Mouse (Mus musculus) ES-E14 (cell line): Measurements from ENCODE around the gene Trim56. TPM values are rescaled to one million over a fixed set of nuclear protein-coding genes. Genes with fewer than 3 reads are reported as not detected.

ENCODE experiments used
- DNase-seq: peaks from one replicate; pipeline ENCODE4 v3.0.0-alpha.2; 2013; ENCODE audit warnings: low read depth, low spot score
- H3K27ac ChIP-seq: 2 replicates; pipeline ENCODE4 v1.5.1; 2012; ENCODE audit warnings: low read depth, mild to moderate bottlenecking, low read length, moderate library complexity, mixed read lengths; ENCODE audit not compliant: poor library complexity, insufficient read depth, severe bottlenecking
- H3K36me3 ChIP-seq: 2 replicates; pipeline ENCODE4 v1.6.1; 2012; ENCODE audit warnings: mild to moderate bottlenecking, low read length, moderate library complexity, mixed read lengths; ENCODE audit not compliant: control insufficient read depth, poor library complexity, insufficient read depth, severe bottlenecking
- H3K4me1 ChIP-seq, 2 experiments: fragments of 150-350 bp in 1 of 2; sonication (generic) in 1 of 2; 2 replicates each; pipeline ENCODE4 v1.6.1; 2012; ENCODE audit warnings: low read length in 2 of 2, mild to moderate bottlenecking in 1 of 2, mixed read lengths in 1 of 2; ENCODE audit not compliant: control insufficient read depth in 2 of 2, insufficient read depth in 2 of 2, poor library complexity in 1 of 2
- H3K4me3 ChIP-seq, 2 experiments: fragments of 150-350 bp in 1 of 2; sonication (generic) in 1 of 2; 2 replicates each; pipeline ENCODE4 v1.5.1; 2012; ENCODE audit warnings: low read length in 2 of 2, low read depth in 1 of 2, mild to moderate bottlenecking in 1 of 2, mixed read lengths in 1 of 2; ENCODE audit not compliant: insufficient read depth in 1 of 2, poor library complexity in 1 of 2, severe bottlenecking in 1 of 2
- H3K9ac ChIP-seq: 2 replicates; pipeline ENCODE4 v1.6.1; 2012; ENCODE audit warnings: low read depth, mild to moderate bottlenecking, low read length, mixed read lengths; ENCODE audit not compliant: poor library complexity, insufficient read depth, severe bottlenecking
- H3K9me3 ChIP-seq: fragments of 150-350 bp; sonication (generic); 2 replicates; pipeline ENCODE4 v1.6.1; 2012; ENCODE audit warnings: low read depth, mild to moderate bottlenecking, low read length; ENCODE audit not compliant: control insufficient read depth, insufficient read depth
- CHD2 ChIP-seq: IDR thresholded peaks from 2 replicates; pipeline ENCODE4 v1.6.1; 2014; ENCODE audit warnings: mild to moderate bottlenecking, low read depth, low read length, inconsistent platforms
- HCFC1 ChIP-seq: IDR thresholded peaks from 2 replicates; pipeline ENCODE4 v1.6.1; 2012; ENCODE audit warnings: low read length, inconsistent platforms, borderline replicate concordance; ENCODE audit not compliant: insufficient read depth
- MAFK ChIP-seq: IDR thresholded peaks from 2 replicates; pipeline ENCODE4 v1.6.1; 2014; ENCODE audit warnings: mild to moderate bottlenecking, low read depth, low read length, inconsistent platforms; ENCODE audit not compliant: insufficient read depth
- ZC3H11A ChIP-seq: IDR thresholded peaks from 2 replicates; pipeline ENCODE4 v1.6.1; 2012; ENCODE audit warnings: low read depth, mild to moderate bottlenecking, inconsistent platforms, low read length, borderline replicate concordance
- ZNF384 ChIP-seq: IDR thresholded peaks from 2 replicates; pipeline ENCODE4 v1.6.1; 2012; ENCODE audit warnings: low read depth, low read length, inconsistent platforms
- in situ Hi-C, 2 experiments: fragments of 600-800 bp; cut with MboI; formaldehyde crosslinking; loops; one replicate each; pipeline ENCODE4 v1.15.1; 2025; ENCODE audit warnings: low sequenced_read_pairs in 2 of 2, inconsistent platforms in 1 of 2; ENCODE audit not compliant: unreplicated experiment in 2 of 2
- total RNA-seq: library from RNA; depleted of rRNA; stranded (reverse); fragments of 300-350 nt; gene quantifications from 2 replicates; pipeline ENCODE4 v1.2.3, GENCODE M21; 2012

Trim56 gene
- total RNA-seq, 1 experiment, result 5.3 TPM

DNA sequence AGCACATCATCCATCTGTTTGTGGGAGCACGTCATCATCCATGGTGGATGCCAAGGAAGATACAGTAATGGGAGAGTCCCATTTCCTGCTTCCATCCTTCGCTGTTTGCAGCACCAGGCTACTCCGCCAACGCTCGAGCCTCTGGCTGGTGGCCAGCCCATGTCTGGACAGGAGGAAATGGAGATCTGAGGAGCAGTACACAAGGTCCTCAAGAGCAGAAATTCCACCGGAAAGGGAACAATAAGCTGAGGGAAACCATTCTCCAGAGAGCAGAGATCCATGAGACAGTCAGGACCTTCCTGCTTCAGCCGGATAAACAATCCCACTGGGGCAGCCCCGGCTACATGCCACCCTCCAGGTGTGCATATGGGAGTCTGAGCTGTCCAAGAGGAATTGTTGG, 28.6 kb downstream of the Trim56 start:
- Histone ChIP-seq H3K9me3 (no peaks in the 10 kb centered on the region), H3K4me1 (peaks cover 5 to 16% of the 10 kb centered on the region in 2 experiments; a peak in 3 of 4 replicates), H3K9ac (no peak overlapping the region), H3K36me3 (peaks cover 3% of the 10 kb centered on the region; the same call in 1 of the 2 replicates), H3K27ac (no peak overlapping the region), H3K4me3 (no peak overlapping the region)
- TF ChIP-seq ZC3H11A, result no peak
- no peak for TF ChIP-seq MAFK
- no peak for TF ChIP-seq CHD2
- TF ChIP-seq HCFC1, result no peak
- no peak for TF ChIP-seq ZNF384
- no peak for DNase-seq
- in situ Hi-C loops, result no loop called here

DNA sequence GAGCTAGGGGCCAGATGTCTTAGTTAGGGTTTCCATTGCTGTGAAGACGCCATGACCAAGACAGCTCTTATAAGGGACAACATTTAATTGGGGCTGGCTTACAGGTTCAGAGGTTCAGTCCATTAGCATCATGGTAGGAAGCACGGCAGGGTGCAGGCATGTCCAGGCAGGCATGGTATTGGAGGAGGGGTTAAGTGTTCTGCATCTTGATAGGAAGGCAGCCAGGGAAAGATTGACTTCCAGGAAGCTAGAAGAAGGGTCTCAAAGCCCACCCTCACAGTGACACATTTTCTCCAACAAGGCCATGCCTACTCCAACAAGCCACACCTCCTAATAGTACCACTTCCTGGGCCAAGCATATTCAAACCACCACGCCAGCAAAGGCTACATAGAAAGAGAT, 30.3 kb downstream of the Trim56 start:
- in situ Hi-C loops, result no loop called here
- H3K27ac ChIP-seq, result peak overlapping the region; percentile 71
- DNase-seq, result no peak
- no peak overlapping the region for H3K4me3 ChIP-seq
- no peak overlapping the region for H3K9ac ChIP-seq
- H3K36me3 ChIP-seq, result peaks cover 3% of the 10 kb centered on the region; the same call in 1 of the 2 replicates
- no peaks in the 10 kb centered on the region for H3K9me3 ChIP-seq
- H3K4me1 ChIP-seq, result peaks cover 7 to 16% of the 10 kb centered on the region in 2 experiments; a peak in 3 of 4 replicates
- TF ChIP-seq ZC3H11A (no peak), ZNF384 (no peak), HCFC1 (no peak), MAFK (no peak)

DNA sequence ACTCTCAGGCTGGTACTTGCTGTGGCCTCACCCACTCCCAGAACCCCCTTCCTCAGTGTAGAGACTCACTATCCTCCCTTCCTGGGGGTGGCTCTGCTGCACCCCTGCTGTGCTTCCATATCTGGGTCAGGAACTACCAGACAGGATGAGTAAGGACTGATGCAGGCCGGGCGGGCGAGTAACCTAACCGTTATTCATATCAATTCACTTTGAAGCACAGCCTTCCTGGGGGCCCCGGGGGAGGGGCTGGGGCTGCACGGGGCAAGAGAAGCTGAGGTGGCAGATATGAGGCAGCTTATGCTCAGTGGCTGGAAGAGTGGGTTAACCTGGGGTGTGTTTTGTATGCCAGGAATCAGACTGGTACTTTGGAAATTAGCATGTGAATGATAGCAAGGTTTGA, 31.0 kb downstream of the Trim56 start:
- no peaks in the 10 kb centered on the region for H3K9me3 ChIP-seq
- no peak for DNase-seq
- peak overlapping the region; percentile 70 for H3K27ac ChIP-seq
- no peak for TF ChIP-seq ZC3H11A
- no peak for TF ChIP-seq MAFK
- peaks cover 8 to 22% of the 10 kb centered on the region in 2 experiments for H3K4me1 ChIP-seq
- in situ Hi-C loops, result no loop called here
- peaks cover 3% of the 10 kb centered on the region; the same call in 1 of the 2 replicates for H3K36me3 ChIP-seq
- H3K9ac ChIP-seq, result no peak overlapping the region
- H3K4me3 ChIP-seq, result no peak overlapping the region

DNA sequence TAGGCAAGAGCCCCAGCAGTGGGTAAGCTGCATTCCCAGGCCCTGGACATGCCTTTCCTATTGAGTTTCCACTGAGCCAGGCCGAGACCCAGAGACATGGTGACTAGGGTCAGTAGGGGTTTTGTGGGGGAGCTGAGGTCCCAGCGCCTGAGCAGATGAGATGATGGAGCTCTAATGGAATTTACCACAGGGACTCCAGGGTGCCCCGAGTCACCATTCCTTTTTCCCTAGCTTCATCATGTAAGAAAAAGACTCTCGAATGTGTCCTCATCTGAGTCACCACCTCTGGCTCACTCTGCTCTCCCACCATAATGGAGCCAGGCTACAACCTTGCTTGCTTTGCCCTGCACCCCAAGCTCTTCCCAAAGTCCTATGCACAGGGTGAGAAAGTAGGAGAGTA, 33.0 kb downstream of the Trim56 start:
- H3K9ac ChIP-seq, result no peak overlapping the region
- H3K4me1 ChIP-seq, result peaks cover 8 to 28% of the 10 kb centered on the region in 2 experiments
- H3K9me3 ChIP-seq, result no peaks in the 10 kb centered on the region
- in situ Hi-C loops, result no loop called here
- TF ChIP-seq HCFC1 (no peak), CHD2 (no peak), ZC3H11A (no peak), MAFK (no peak), ZNF384 (no peak)
- no peak overlapping the region for H3K4me3 ChIP-seq
- no peak overlapping the region for H3K27ac ChIP-seq
- H3K36me3 ChIP-seq, result peaks cover 3% of the 10 kb centered on the region; the same call in 1 of the 2 replicates
- no peak for DNase-seq

DNA sequence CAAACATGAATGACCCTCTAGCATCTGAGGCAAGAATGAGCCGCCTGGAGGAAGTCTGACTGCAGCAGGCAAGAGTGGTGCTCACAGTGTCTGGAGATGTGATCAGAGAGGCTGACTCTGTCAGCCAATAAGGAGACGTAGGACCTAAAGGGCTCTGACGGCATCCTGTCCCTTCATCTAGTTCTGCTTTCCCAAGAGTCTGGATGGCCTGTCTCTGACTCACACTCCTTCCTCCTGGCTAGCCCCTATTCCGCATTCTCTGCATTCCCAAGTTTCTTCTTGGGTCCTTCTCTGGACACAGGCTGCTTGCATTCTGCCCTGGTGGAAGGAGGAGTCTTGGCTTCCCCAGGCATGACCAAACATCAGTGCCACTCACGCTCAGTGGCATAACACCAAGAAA, 36.2 kb downstream of the Trim56 start:
- no peak overlapping the region for H3K9ac ChIP-seq

More for the DNA sequence above, 36.2 kb downstream of the Trim56 start:
- H3K9me3 ChIP-seq, result no peaks in the 10 kb centered on the region
- no peak overlapping the region for H3K27ac ChIP-seq
- DNase-seq, result no peak
- TF ChIP-seq ZNF384 (no peak), CHD2 (no peak), HCFC1 (no peak), ZC3H11A (no peak), MAFK (no peak)
- H3K4me3 ChIP-seq, result no peak overlapping the region
- H3K36me3 ChIP-seq, result no peaks in the 10 kb centered on the region
- in situ Hi-C loops, result no loop called here
- peaks cover 9 to 34% of the 10 kb centered on the region in 2 experiments; a peak in 3 of 4 replicates for H3K4me1 ChIP-seq
